Mouse (Mus musculus): ENCODE measurements at regions not wholly inside any gene's neighbourhood (a gene's known extent, or its start where the extent isn't known, plus 50 kb on each side); places are given as distances from the start of the nearest gene placed in this dataset.

DNA sequence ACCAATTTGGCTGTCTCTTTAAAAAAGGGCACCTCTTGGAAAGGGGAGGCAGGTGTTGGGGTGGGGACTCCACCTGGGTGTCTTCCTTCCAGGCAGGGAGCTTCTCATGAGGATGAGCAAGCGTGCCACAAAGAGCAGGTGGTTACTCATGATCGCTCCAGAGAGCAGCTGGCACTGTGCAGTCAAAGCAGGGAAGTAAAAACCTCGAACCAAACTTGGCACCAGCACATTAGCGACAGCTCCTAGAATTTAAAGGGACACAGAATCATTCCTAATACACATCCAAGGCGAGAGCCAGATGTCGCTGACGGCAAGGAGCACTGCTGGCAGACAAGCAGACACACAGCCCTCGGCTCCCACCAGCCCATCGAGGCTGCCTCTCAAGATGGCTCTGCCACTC is 70.4 kb downstream of the Irx5 start:
- Histone ChIP-seq H3K27me3 (ENCODE audit: insufficient read depth, low read length) (no peaks in the 10 kb centered on the region), H3K36me3 (ENCODE audit: insufficient read depth) (no peaks in the 10 kb centered on the region), H3K9ac (no peak overlapping the region), H3K27ac (ENCODE audit: low read depth) (no peak overlapping the region), H3K9me3 (ENCODE audit: low read depth, low read length) (no peaks in the 10 kb centered on the region), H3K4me2 (no peak overlapping the region), H3K4me3 (ENCODE audit: low read depth, low read length) (no peak overlapping the region), H3K4me1 (ENCODE audit: insufficient read depth) (no peaks in the 10 kb centered on the region)
- DNase-seq (no peak), ATAC-seq (ENCODE audit: insufficient read depth) (no peak)
- 61% methylated on average over 9 of the region's 9 CpGs for WGBS
- no peak for TF ChIP-seq CTCF (IDR thresholded peaks at IDR 0.05; ENCODE audit: low read depth)

DNA sequence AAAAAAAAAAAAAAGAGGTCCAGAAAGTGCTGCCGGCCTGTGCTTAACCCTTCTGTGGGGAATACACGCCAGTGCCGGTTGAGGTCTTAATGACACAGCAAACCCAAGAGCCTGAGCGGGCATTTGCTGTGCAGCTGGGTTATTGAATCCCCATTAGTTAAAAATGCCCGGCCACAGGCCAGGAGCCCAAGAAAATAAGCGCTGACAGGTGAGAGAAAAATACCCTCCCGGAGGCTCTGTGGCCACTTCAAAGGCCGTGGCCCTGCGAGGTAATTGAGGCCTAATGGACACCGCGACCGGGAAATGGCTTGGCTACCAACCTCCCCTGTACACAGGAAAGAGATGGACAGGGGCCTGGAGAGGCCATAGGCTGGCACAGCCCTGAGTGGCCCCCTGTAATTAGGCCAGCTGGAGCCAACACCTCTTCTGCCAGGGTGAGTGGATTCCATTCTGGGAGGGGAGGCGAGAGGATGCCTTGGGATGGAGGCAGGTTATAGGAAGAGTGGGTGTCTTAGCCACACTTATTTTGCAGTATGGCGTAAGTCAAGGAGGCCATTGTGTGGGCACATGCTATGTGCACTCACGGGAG is 79.7 kb downstream of the Irx5 start:
- H3K4me2 ChIP-seq: no peak overlapping the region
- no peaks in the 10 kb centered on the region for H3K36me3 ChIP-seq (ENCODE audit: insufficient read depth)
- no peaks in the 10 kb centered on the region for H3K4me1 ChIP-seq (ENCODE audit: insufficient read depth)
- no peaks in the 10 kb centered on the region for H3K9me3 ChIP-seq (ENCODE audit: low read depth, low read length)
- ATAC-seq (ENCODE audit: insufficient read depth): no peak
- DNase-seq: no peak
- no peak overlapping the region for H3K9ac ChIP-seq
- no peak overlapping the region for H3K27ac ChIP-seq (ENCODE audit: low read depth)
- no peaks in the 10 kb centered on the region for H3K27me3 ChIP-seq (ENCODE audit: insufficient read depth, low read length)
- 65% methylated on average over 15 of the region's 15 CpGs for WGBS
- TF ChIP-seq CTCF (IDR thresholded peaks at IDR 0.05; ENCODE audit: low read depth): no peak
- H3K4me3 ChIP-seq (ENCODE audit: low read depth, low read length): no peak overlapping the region

DNA sequence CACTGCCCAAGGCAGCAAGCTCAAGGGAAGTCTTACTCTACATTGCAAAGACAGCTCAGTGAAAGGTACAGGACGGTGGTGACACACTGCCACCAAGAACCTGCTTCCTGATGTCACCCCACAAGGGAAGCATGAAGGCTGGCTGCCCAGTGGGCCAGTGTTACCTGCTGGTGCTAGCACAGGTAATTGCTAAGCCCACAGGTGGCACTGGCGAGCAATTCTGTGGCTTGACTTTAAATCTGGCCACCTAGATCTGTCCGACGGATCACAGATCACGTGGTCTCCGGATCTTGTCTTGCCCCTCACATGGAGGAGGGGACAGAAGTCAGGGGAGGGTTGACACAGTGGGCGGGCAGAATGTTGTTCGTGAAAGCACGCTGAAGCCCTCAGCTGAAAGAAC is 80.9 kb downstream of the Irx5 start:
- Histone ChIP-seq H3K9ac (no peak overlapping the region), H3K27me3 (ENCODE audit: insufficient read depth, low read length) (no peaks in the 10 kb centered on the region), H3K4me1 (ENCODE audit: insufficient read depth) (no peaks in the 10 kb centered on the region), H3K9me3 (ENCODE audit: low read depth, low read length) (no peaks in the 10 kb centered on the region), H3K36me3 (ENCODE audit: insufficient read depth) (no peaks in the 10 kb centered on the region), H3K4me2 (no peak overlapping the region), H3K4me3 (ENCODE audit: low read depth, low read length) (no peak overlapping the region), H3K27ac (ENCODE audit: low read depth) (no peak overlapping the region)
- DNase-seq: peak; percentile 16
- TF ChIP-seq CTCF (IDR thresholded peaks at IDR 0.05; ENCODE audit: low read depth): peak; percentile 56
- 33% methylated on average over 9 of the region's 9 CpGs for WGBS
- ATAC-seq (ENCODE audit: insufficient read depth): no peak

DNA sequence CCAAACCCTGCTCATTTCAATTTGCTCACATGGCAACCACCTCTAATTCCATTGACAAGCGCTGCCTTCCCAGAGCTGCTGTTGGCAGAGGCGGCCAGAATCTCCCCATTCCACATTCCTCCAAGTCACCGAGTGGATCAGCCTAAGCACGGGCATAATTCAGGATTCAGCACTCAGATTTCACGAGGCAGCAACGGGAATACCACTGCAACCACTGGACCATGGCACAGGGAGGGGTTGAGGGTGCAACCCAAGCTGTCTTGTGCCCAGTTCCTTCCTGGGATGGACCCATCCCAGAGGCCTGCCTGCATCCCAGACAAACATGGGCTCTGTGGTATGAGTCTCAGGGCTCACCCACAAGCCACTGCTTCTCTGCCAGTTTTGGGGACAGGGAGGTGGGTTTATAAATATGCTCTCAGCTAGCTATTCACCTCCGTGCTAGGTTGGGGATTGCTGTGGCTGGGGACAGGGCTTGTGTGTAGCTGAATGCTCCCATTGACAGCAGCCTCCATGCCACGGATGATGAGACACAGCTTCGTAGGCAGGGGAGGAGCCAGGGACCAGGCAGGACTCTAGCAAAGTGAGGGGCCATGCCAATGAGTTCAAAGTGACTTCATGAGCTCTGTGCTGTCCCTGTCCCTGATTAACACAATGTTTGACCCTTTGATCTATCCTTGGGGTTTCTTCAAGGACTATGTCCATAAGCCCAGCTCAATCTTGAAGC is 82.5 kb downstream of the Irx5 start:
- Histone ChIP-seq H3K9ac (no peak overlapping the region), H3K9me3 (ENCODE audit: low read depth, low read length) (no peaks in the 10 kb centered on the region), H3K4me2 (no peak overlapping the region), H3K27ac (ENCODE audit: low read depth) (no peak overlapping the region), H3K36me3 (ENCODE audit: insufficient read depth) (no peaks in the 10 kb centered on the region), H3K4me3 (ENCODE audit: low read depth, low read length) (no peak overlapping the region), H3K27me3 (ENCODE audit: insufficient read depth, low read length) (no peaks in the 10 kb centered on the region), H3K4me1 (ENCODE audit: insufficient read depth) (no peaks in the 10 kb centered on the region)
- no peak for TF ChIP-seq CTCF (IDR thresholded peaks at IDR 0.05; ENCODE audit: low read depth)
- 45% methylated on average over 9 of the region's 9 CpGs for WGBS
- peak; percentile 16 for DNase-seq
- ATAC-seq (ENCODE audit: insufficient read depth): peak; percentile 4; the same call in 1 of the 2 replicates

DNA sequence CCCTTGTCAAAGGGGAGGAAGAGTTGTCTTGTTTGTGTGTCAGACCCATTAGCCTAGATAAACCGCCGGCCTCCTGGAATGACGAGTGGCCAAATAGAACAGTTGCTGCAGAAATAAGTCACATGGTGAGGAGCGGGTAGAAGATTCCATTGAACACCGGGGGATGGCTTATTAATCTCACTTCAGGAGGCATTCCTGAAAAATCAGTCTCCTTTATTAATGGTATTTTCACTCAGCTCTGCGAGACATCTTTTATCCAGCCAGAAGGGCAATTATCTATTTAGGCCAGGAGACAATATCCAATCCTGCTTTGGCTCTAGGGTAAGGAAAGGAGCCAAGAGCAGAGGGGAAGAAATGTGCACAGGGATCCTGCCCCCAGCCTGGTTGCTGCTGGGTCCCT is 84.7 kb downstream of the Irx5 start:
- Histone ChIP-seq H3K4me3 (ENCODE audit: low read depth, low read length) (no peak overlapping the region), H3K4me2 (no peak overlapping the region), H3K27ac (ENCODE audit: low read depth) (no peak overlapping the region), H3K36me3 (ENCODE audit: insufficient read depth) (no peaks in the 10 kb centered on the region), H3K9me3 (ENCODE audit: low read depth, low read length) (no peaks in the 10 kb centered on the region), H3K9ac (no peak overlapping the region), H3K27me3 (ENCODE audit: insufficient read depth, low read length) (no peaks in the 10 kb centered on the region), H3K4me1 (ENCODE audit: insufficient read depth) (no peaks in the 10 kb centered on the region)
- ATAC-seq (ENCODE audit: insufficient read depth) (no peak), DNase-seq (no peak)
- 36% methylated on average over 6 of the region's 6 CpGs for WGBS
- TF ChIP-seq CTCF (IDR thresholded peaks at IDR 0.05; ENCODE audit: low read depth): no peak

DNA sequence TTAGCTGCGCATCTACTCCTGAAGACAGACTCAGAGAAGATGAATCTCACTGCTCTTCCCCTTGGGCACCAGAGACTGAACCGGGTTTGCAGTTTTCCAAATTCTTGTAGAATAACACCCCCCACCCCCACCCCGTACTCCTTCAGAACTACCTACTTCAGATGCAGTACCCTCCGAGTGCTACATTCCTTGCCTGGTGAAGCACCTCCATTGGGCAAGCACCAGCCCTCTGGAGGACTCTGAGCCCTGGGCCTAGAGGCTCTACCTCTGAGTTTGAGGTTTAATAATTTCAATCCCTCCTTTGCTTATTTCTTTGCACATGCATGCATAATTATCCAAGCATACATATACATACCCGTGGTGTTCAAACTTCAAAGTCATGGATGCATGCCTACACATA is 101.9 kb downstream of the Irx5 start:
- Histone ChIP-seq H3K4me3 (ENCODE audit: low read depth, low read length) (no peak overlapping the region), H3K9me3 (ENCODE audit: low read depth, low read length) (no peaks in the 10 kb centered on the region), H3K27ac (ENCODE audit: low read depth) (no peak overlapping the region), H3K27me3 (ENCODE audit: insufficient read depth, low read length) (peaks cover 37% of the 10 kb centered on the region), H3K4me1 (ENCODE audit: insufficient read depth) (no peaks in the 10 kb centered on the region), H3K9ac (no peak overlapping the region), H3K4me2 (no peak overlapping the region), H3K36me3 (ENCODE audit: insufficient read depth) (no peaks in the 10 kb centered on the region)
- DNase-seq (no peak), ATAC-seq (ENCODE audit: insufficient read depth) (no peak)
- no peak for TF ChIP-seq CTCF (IDR thresholded peaks at IDR 0.05; ENCODE audit: low read depth)
- WGBS: 65% methylated on average over 5 of the region's 5 CpGs

DNA sequence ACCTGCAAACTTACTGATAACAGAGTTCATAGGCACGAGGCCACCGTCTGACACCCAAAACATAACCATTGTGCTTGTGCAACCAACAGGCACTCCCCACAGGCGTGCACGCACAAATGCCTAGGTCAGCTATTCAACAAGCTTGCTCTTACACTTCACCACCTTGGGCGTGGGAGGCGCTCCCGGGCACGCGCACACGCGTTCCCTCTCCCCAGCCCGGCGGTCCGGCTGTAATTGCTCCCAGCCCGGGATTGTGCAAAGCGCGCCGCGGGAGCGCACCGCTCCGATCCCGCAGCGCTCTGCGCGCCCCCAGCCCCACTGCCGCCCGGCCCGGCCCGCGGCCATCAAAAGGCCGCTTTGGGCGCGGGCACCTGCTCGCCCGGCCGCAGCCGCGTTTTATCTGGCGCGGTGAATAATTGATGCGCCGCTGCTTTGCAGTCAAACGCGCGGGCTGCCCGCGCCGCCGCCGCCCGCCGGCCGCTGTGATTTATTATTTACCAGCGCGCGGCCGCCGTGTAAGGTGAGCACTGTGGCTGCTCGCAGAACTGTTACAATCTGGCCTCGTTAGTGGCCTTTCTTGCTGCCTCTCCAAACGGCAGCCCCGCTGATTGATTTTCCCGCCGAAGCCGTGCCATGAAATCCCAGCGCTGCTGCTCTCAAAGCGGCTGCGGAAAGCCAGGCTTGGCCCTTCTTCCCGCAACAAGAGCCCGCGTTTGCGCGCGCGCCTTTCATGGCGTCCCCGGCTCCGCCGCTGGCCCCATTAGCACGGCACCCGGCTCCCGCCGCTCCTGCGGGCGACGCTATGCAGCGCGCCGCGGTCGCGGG is 102.9 kb downstream of the Irx5 start:
- Histone ChIP-seq H3K9ac (peak overlapping the region; percentile 48), H3K9me3 (ENCODE audit: low read depth, low read length) (no peaks in the 10 kb centered on the region)

More for the DNA sequence above, 102.9 kb downstream of the Irx5 start:
- TF ChIP-seq CTCF (IDR thresholded peaks at IDR 0.05; ENCODE audit: low read depth): peak; percentile 41
- Histone ChIP-seq H3K27ac (ENCODE audit: low read depth) (no peak overlapping the region), H3K4me2 (peak overlapping the region; percentile 95), H3K4me1 (ENCODE audit: insufficient read depth) (no peaks in the 10 kb centered on the region), H3K36me3 (ENCODE audit: insufficient read depth) (no peaks in the 10 kb centered on the region), H3K4me3 (ENCODE audit: low read depth, low read length) (peak overlapping the region; percentile 54), H3K27me3 (ENCODE audit: insufficient read depth, low read length) (peaks cover 37% of the 10 kb centered on the region)
- DNase-seq (peak; percentile 57), ATAC-seq (ENCODE audit: insufficient read depth) (peak; percentile 66)
- under 1% methylated on average over 93 of the region's 93 CpGs for WGBS

Data from lung, embryonic 14.5 days (tissue).